Mouse (Mus musculus) neutrophil, adult 59 days (primary cell): ENCODE measurements around the gene Ski. TPM values are rescaled to one million over a fixed set of nuclear protein-coding genes. Genes with fewer than 3 reads are reported as not detected.

ENCODE experiments used
- total RNA-seq, 2 experiments: library from RNA; stranded (reverse); gene quantifications; 1 replicate in 1 of 2; 2 replicates in 1 of 2; pipeline ENCODE4 v1.2.4; 2023

Gene Ski
- total RNA-seq = 10 to 100 TPM; 30.4 to 32.6 TPM

DNA sequence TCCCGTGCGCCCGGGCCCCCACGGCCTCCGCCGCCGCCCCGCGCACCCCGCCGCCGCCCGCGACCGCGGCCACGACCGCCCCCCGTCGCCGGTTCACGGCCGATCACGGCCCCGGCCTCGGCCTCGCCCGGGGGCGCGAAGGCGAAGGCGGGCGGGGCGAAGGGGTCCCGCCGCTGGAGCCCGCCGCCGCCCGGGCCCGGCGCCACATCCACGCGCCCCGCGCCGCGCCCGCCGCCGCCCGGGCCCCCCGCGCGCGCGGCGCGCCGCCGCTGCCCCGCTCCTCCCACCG is at the start of gene Ski:
Gene Ski, minus strand, starts transcription at position 41 of the 289 bp plus-strand sequence.

DNA sequence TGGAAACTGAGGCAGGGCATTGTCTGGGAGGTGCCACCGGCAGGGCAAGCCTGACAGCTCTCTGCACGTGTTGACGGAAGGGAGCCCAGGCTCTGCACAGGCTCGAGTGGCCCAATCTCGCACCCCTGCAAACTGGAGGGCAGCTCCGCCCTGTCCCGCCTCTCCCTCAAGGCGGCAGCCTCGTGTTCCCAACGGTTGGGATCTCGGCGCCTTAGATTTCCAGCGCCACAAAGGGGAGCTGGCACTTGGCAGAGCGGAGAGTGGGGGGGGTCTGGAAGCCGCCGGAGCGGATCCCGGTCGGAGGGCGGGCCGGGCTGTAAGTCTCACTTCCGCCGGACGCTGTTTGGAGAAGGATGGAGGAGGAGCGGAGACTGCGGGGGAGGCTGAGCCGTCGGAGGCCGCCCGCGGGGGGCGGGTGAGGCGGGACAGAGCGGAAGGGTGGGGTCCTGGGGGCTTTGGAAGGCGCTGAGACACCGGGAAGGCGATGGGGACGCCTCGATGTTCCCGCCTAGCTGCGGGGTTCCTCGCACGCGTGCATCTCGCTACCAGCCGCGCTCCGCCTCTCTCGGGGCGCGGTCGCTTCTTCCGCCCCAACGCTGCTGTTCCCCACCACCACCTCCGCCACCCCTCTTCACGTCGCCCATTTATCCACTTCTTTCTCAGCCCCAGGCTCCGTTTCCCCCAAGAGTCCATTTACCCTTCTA is 27.4 kb upstream of the Ski start, which contains the start of gene Faap20:
Gene Faap20, plus strand, starts transcription at position 155 of the 704 bp plus-strand sequence.

Other genes starting within 250 kb of the Ski start
- not detected for gene Plch2, start 165.8 kb downstream of the Ski start, total RNA-seq
- gene Pex10, start 155.6 kb downstream of the Ski start, total RNA-seq = 1 to 10 TPM; 3.9 to 6.7 TPM
- gene Rer1, start 136.2 kb downstream of the Ski start, total RNA-seq = 10 to 100 TPM; 52.7 to 55.5 TPM
- 1 to 10 TPM in 1 of 2 experiments, under 1 TPM in 1; 0.97 to 1.2 TPM for gene Morn1, start 136.0 kb downstream of the Ski start, total RNA-seq
- 10 to 100 TPM; 30.9 to 33.9 TPM for gene Faap20, start 27.2 kb upstream of the Ski start, total RNA-seq
- gene Prkcz, start 138.8 kb upstream of the Ski start, total RNA-seq = under 1 TPM; 0.26 to 0.33 TPM
- gene Gabrd, start 175.5 kb upstream of the Ski start, total RNA-seq = not detected
- under 1 TPM; 0.31 to 0.33 TPM for gene Cfap74, start 186.6 kb upstream of the Ski start, total RNA-seq
- gene Tmem52, start 246.5 kb upstream of the Ski start, total RNA-seq = not detected